Mouse (Mus musculus) Patski (cell line): ENCODE data around the gene Pdcd6ip. TPM values are rescaled to one million over a fixed set of nuclear protein-coding genes. Genes with fewer than 3 reads are reported as not detected.

ENCODE experiments used
- ATAC-seq: fragments of 100-300 bp; one replicate; pipeline ENCODE4 v1.8.0; 2021
- CTCF ChIA-PET: fragments of 350-600 bp; sonication (Branson Sonifier 250); formaldehyde crosslinking; loops from one replicate; lab custom pipeline; 2022; ENCODE audit warnings: inconsistent platforms; lab: Charles Lee
- POLR2A ChIA-PET: fragments of 350-600 bp; sonication (Branson Sonifier 250); formaldehyde crosslinking; loops from one replicate; lab custom pipeline; 2022; ENCODE audit warnings: antibody characterized with exemption, inconsistent platforms; lab: Charles Lee
- DNase-seq: peaks from one replicate; pipeline ENCODE4 v3.0.0-alpha.2; 2011; ENCODE audit warnings: low read depth, low spot score
- H3K27me3 ChIP-seq: fragments of 371-371 bp; one replicate; pipeline ENCODE4 v1.5.1; 2021
- CTCF ChIP-seq: fragments of 100-300 bp; IDR thresholded peaks from one replicate; pipeline ENCODE4 v1.5.1; 2021
- in situ Hi-C: fragments of 300-500 bp; cut with MboI; formaldehyde crosslinking; loops from 3 replicates; pipeline ENCODE4 v1.11.1; 2018; ENCODE audit warnings: low pct_unique_long_range_greater_than_20kb, mixed read lengths
- polyA plus RNA-seq: library from polyadenylated mRNA; unstranded; gene quantifications from one replicate; pipeline ENCODE4 v1.2.3, GENCODE M21; 2021

Gene Pdcd6ip
- polyA plus RNA-seq, 1 experiment from 2014 or later = 186 TPM

- ChIA-PET POLR2A (interaction anchor here (0.7 kb wide), 1 partner anchor 16 kb away, joined by 3 read pairs; no protein-coding TSS in a partner anchor), CTCF (interaction anchor here (1.3 to 2.1 kb wide), 5 partner anchors 9 to 196 kb away, joined by 3 to 7 read pairs (median 4); no protein-coding TSS in a partner anchor)
- H3K27me3 ChIP-seq = peaks cover 17% of the 10 kb centered on the region
- in situ Hi-C loops = loop anchor here (5.0 to 25.0 kb wide), 3 partner anchors 197 to 1692 kb away; no protein-coding TSS in a partner anchor
- no peak for ATAC-seq
- TF ChIP-seq CTCF = no peak
- DNase-seq = no peak
These were observed 78.9 kb downstream of the Pdcd6ip start for GRCm38 (mm10) chr9:113629191-113629590.

- POLR2A ChIA-PET = no interaction called here
- peak; percentile 48 for TF ChIP-seq CTCF
- in situ Hi-C loops = loop anchor here (5.0 to 25.0 kb wide), 3 partner anchors 196 to 1691 kb away; no protein-coding TSS in a partner anchor
- H3K27me3 ChIP-seq = peaks cover 17% of the 10 kb centered on the region
- CTCF ChIA-PET = interaction anchor here (1.3 to 2.1 kb wide), 4 partner anchors 8 to 195 kb away, joined by 3 to 7 read pairs (median 4); no protein-coding TSS in a partner anchor
- DNase-seq (no peak), ATAC-seq (no peak)
These were observed 79.3 kb downstream of the Pdcd6ip start for GRCm38 (mm10) chr9:113628780-113629179.

- peaks cover 14% of the 10 kb centered on the region for H3K27me3 ChIP-seq
- ATAC-seq = no peak
- TF ChIP-seq CTCF = no peak
- ChIA-PET CTCF (no interaction called here), POLR2A (no interaction called here)
- in situ Hi-C loops = loop anchor here (5.0 to 25.0 kb wide), 3 partner anchors 194 to 1689 kb away; no protein-coding TSS in a partner anchor
- no peak for DNase-seq
These were observed 81.3 kb downstream of the Pdcd6ip start for GRCm38 (mm10) chr9:113626730-113627129.

- ChIA-PET POLR2A (no interaction called here), CTCF (interaction anchor here (1.3 kb wide), 1 partner anchor 204 kb away, joined by 4 read pairs; no protein-coding TSS in a partner anchor)
- peaks cover 4% of the 10 kb centered on the region for H3K27me3 ChIP-seq
- in situ Hi-C loops = no loop called here
- ATAC-seq (no peak), DNase-seq (no peak)
- TF ChIP-seq CTCF = no peak
These were observed 84.0 kb downstream of the Pdcd6ip start for GRCm38 (mm10) chr9:113624086-113624485.

- H3K27me3 ChIP-seq = peaks cover 6% of the 10 kb centered on the region
- TF ChIP-seq CTCF = no peak
- ATAC-seq (no peak), DNase-seq (no peak)
- in situ Hi-C loops = no loop called here
- ChIA-PET POLR2A (no interaction called here), CTCF (no interaction called here)
These were observed 91.0 kb downstream of the Pdcd6ip start for GRCm38 (mm10) chr9:113617081-113617480.

GRCm38 (mm10) chr9:113610776-113611175 is 97.3 kb downstream of the Pdcd6ip start:
- H3K27me3 ChIP-seq = no peaks in the 10 kb centered on the region
- in situ Hi-C loops = no loop called here
- ChIA-PET POLR2A (no interaction called here), CTCF (no interaction called here)
- no peak for TF ChIP-seq CTCF
- no peak for ATAC-seq
- no peak for DNase-seq

GRCm38 (mm10) chr9:113602140-113602539 is 105.9 kb downstream of the Pdcd6ip start:
- no peaks in the 10 kb centered on the region for H3K27me3 ChIP-seq
- no peak for DNase-seq
- no peak for TF ChIP-seq CTCF
- no peak for ATAC-seq
- ChIA-PET POLR2A (no interaction called here), CTCF (interaction anchor here (1.0 kb wide), 1 partner anchor 10 kb away, joined by 3 read pairs; no protein-coding TSS in a partner anchor)
- in situ Hi-C loops = no loop called here

Other genes with a start within 250 kb of the Pdcd6ip start
- gene Clasp2, start 33.2 kb upstream of the Pdcd6ip start, polyA plus RNA-seq = 26.9 TPM
- gene Ubp1, start 222.7 kb upstream of the Pdcd6ip start, polyA plus RNA-seq = 81.9 TPM